Mouse (Mus musculus) forebrain, embryonic 16.5 days (tissue): ENCODE data around the gene Tnks1bp1. TPM values are rescaled to one million over a fixed set of nuclear protein-coding genes. Genes with fewer than 3 reads are reported as not detected.
A peak's percentile ranks its signal among the peaks of the same experiment; 100 is the strongest.

ENCODE experiments used
- ATAC-seq: fragments of 200-750 bp; cut with Nextera tagmentation; 2 replicates; pipeline ENCODE4 v1.8.0; 2017; ENCODE audit warnings: mild to moderate bottlenecking, moderate library complexity
- H3K27ac ChIP-seq: fragments of 300-500 bp; sonication (generic); 2 replicates; pipeline ENCODE4 v1.5.1; 2014; ENCODE audit warnings: low read length, control low read depth
- H3K27me3 ChIP-seq: fragments of 300-500 bp; sonication (generic); replicated peaks from 2 replicates; pipeline ENCODE4 v1.6.1; 2014; ENCODE audit warnings: low read length; ENCODE audit not compliant: control insufficient read depth, insufficient read depth
- H3K36me3 ChIP-seq: fragments of 300-500 bp; sonication (generic); 2 replicates; pipeline ENCODE4 v1.6.1; 2014; ENCODE audit not compliant: control insufficient read depth, insufficient read depth
- H3K4me1 ChIP-seq: fragments of 300-500 bp; sonication (generic); replicated peaks from 2 replicates; pipeline ENCODE4 v1.6.1; 2014; ENCODE audit warnings: low read length; ENCODE audit not compliant: control insufficient read depth, insufficient read depth
- H3K4me2 ChIP-seq: fragments of 300-500 bp; sonication (generic); 2 replicates; pipeline ENCODE4 v1.6.1; 2014; ENCODE audit warnings: mild to moderate bottlenecking, low read length, control low read depth
- H3K4me3 ChIP-seq: fragments of 300-500 bp; sonication (generic); replicated peaks from 2 replicates; pipeline ENCODE4 v1.5.1; 2014; ENCODE audit warnings: mild to moderate bottlenecking, low read length, control low read depth
- H3K9ac ChIP-seq: fragments of 300-500 bp; sonication (generic); replicated peaks from 2 replicates; pipeline ENCODE4 v1.6.1; 2014; ENCODE audit warnings: low read depth, low read length, control low read depth
- H3K9me3 ChIP-seq: fragments of 300-500 bp; sonication (generic); 2 replicates; pipeline ENCODE4 v1.6.1; 2016; ENCODE audit warnings: low read length; ENCODE audit not compliant: control insufficient read depth
- WGBS: fragments of 180-500 bp; shearing (Covaris S2); extraction: QIAGEN DNeasy Blood & Tissue Kit; methylation state at CpG from one replicate; pipeline ENCODE4 v1.1.7; 2014; 5-methylcytosine and 5-hydroxymethylcytosine counted together
- polyA plus RNA-seq: library from polyadenylated mRNA; unstranded; fragments of >200 nt; fragmentation: Nextera tagmentation; extraction: Ambion mirVana; gene quantifications from 2 replicates; pipeline ENCODE4 v1.2.1, GENCODE M21; 2015

Gene Tnks1bp1
- polyA plus RNA-seq, 1 experiment from 2014 or later, result 26.2 TPM

GRCm38 (mm10) chr2:85012679-85013078 lies 35.1 kb upstream of the Tnks1bp1 start:
- ATAC-seq, result peak; percentile 57
- WGBS, result 79% methylated on average over 14 of the region's 14 CpGs
- Histone ChIP-seq H3K27me3 (no peaks in the 10 kb centered on the region), H3K4me1 (peaks cover 3% of the 10 kb centered on the region; the same call in 1 of the 2 replicates), H3K9ac (no peak overlapping the region), H3K4me2 (no peak overlapping the region), H3K4me3 (no peak overlapping the region), H3K27ac (no peak overlapping the region), H3K36me3 (no peaks in the 10 kb centered on the region), H3K9me3 (no peaks in the 10 kb centered on the region)

DNA sequence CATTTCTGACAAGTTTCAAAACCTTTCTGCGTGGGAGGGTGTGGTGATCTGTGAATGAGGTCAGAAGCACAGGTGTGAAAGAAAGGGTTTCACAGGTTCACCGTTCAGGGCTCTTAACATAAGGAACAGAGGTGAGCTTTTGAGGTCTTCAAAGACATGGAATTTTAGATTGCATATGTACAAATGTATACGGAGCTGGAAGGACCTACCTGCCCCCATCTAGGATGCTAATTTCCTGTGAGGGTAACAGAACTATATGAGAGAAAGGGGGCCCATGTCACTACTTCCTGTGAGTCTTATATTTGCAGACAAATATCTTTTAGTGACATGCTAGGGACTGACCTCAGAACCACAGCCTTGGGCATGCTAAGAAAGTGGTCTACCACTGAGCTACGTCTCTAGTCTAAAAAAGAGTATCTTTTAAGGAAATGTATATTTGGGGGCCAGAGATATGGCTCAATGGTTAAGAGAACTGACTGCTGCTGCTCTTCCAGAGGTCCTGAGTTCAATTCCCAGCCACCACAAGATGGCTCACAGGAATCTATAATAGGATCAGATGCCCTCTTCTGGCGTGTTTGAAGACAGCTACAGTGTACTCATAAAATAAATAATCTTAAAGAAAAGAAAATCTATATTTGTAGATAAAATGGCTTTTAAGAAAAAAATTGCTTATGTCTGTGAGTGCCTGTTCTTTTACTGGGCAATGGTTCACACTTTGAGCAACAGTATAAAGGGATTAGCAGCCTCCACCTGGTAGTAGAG lies 33.8 kb upstream of the Tnks1bp1 start:
- no peak overlapping the region for H3K4me3 ChIP-seq
- no peak for ATAC-seq
- peaks cover 3% of the 10 kb centered on the region; the same call in 1 of the 2 replicates for H3K4me1 ChIP-seq
- H3K27ac ChIP-seq, result no peak overlapping the region
- no peak overlapping the region for H3K4me2 ChIP-seq
- WGBS, result 84% methylated on average over 5 of the region's 5 CpGs
- no peaks in the 10 kb centered on the region for H3K27me3 ChIP-seq
- H3K9ac ChIP-seq, result no peak overlapping the region
- no peaks in the 10 kb centered on the region for H3K36me3 ChIP-seq
- H3K9me3 ChIP-seq, result no peaks in the 10 kb centered on the region

DNA sequence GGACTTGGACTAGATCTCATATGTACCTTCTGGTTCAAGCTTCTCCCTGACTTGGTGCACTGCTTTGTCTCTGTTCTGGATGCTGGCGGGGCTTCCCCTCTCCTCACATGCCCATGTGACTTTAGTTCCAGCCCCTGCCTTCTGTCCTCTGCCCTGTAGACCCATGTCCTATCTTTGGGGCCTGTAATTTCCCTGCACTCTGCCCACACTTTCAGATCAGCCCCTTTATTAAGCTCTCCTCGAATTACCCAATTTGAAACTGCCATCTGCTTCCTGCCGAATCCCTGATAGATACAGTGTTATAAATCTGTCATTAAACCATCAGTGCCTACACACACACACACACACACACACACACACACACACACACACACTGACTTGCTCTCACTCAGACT lies 33.2 kb upstream of the Tnks1bp1 start:
- no peak overlapping the region for H3K4me2 ChIP-seq
- no peak overlapping the region for H3K9ac ChIP-seq
- H3K27ac ChIP-seq, result no peak overlapping the region
- no peaks in the 10 kb centered on the region for H3K27me3 ChIP-seq
- no peaks in the 10 kb centered on the region for H3K36me3 ChIP-seq
- 46% methylated on average over 3 of the region's 3 CpGs for WGBS
- no peaks in the 10 kb centered on the region for H3K9me3 ChIP-seq
- no peak overlapping the region for H3K4me3 ChIP-seq
- H3K4me1 ChIP-seq, result peaks cover 3% of the 10 kb centered on the region; the same call in 1 of the 2 replicates
- ATAC-seq, result peak; percentile 21; the same call in 1 of the 2 replicates

- H3K9me3 ChIP-seq, result no peaks in the 10 kb centered on the region
- H3K4me2 ChIP-seq, result no peak overlapping the region
- WGBS, result 25% methylated on average over 4 of the region's 4 CpGs
- no peak overlapping the region for H3K9ac ChIP-seq
- no peaks in the 10 kb centered on the region for H3K4me1 ChIP-seq
- no peak for ATAC-seq
- H3K4me3 ChIP-seq, result no peak overlapping the region
- H3K36me3 ChIP-seq, result no peaks in the 10 kb centered on the region
- H3K27ac ChIP-seq, result no peak overlapping the region
- H3K27me3 ChIP-seq, result no peaks in the 10 kb centered on the region
Measured at GRCm38 (mm10) chr2:85022043-85022442, 25.8 kb upstream of the Tnks1bp1 start.

DNA sequence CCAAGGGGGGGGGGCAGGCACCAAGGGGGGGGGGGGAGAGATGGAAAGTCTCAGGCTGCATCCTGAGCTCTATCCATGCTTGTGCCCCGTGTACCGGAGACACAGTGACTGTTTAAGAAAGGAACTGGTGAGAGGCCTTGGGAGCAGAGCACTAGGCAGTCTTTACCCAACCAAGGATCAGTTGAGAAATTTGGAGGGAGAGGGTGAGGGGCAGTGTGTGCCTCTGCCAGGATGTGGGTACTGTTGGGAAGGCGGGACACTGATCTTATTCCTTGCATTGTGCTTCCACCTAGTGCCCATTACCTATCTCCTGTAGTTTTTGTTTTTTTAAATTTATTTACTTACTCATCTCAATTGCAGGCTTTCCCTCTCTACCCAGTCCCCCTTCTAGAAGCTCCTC lies 21.6 kb upstream of the Tnks1bp1 start:
- Histone ChIP-seq H3K27me3 (no peaks in the 10 kb centered on the region), H3K4me3 (no peak overlapping the region), H3K27ac (no peak overlapping the region), H3K36me3 (no peaks in the 10 kb centered on the region), H3K9ac (no peak overlapping the region), H3K4me1 (no peaks in the 10 kb centered on the region), H3K4me2 (no peak overlapping the region), H3K9me3 (no peaks in the 10 kb centered on the region)
- 74% methylated on average over 3 of the region's 3 CpGs for WGBS
- ATAC-seq, result no peak

DNA sequence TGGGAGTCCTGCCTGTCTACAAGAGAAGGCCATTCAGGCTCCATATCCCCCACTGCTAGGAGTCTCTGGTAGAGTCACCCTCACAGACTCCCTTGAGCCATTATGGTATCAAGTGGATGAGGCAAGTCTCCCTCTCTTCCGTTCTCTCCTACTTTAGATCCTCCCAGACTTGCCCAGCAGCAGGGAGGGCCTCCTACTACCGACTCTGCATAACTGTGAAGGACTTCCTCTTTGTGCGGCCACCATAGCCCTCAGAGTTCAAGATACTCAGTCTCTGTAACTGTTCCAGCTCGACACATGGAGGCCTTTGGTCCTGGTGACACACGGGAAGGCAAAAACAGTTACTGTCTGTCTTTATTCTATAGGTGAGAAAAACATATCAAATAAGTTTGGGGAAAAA lies 20.5 kb upstream of the Tnks1bp1 start:
- Histone ChIP-seq H3K4me1 (no peaks in the 10 kb centered on the region), H3K4me2 (no peak overlapping the region), H3K27ac (no peak overlapping the region), H3K27me3 (no peaks in the 10 kb centered on the region), H3K36me3 (no peaks in the 10 kb centered on the region), H3K9me3 (no peaks in the 10 kb centered on the region), H3K9ac (no peak overlapping the region), H3K4me3 (no peak overlapping the region)
- WGBS, result 78% methylated on average over 5 of the region's 5 CpGs
- ATAC-seq, result no peak

DNA sequence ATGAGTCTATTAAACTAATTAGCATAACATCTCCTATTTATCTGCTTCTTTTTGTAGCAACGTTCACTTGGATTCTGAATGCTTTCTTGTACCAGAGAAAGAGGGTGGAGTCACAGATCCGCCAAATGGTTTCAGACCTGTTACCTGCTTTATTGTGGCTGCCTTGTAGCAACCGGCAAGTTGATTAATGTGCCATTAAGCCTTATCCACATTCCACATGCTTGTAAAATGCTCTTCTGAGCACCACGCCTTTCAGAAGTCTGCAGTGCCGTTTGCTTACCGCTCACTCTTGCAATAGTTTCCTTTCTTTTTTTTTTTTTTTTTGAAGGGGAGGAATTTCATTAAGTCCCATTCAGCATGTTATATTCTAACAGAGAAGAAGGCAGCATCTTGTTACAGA lies 17.9 kb upstream of the Tnks1bp1 start:
- H3K36me3 ChIP-seq, result no peaks in the 10 kb centered on the region
- no peak overlapping the region for H3K4me2 ChIP-seq
- ATAC-seq, result no peak
- no peak overlapping the region for H3K27ac ChIP-seq
- H3K9me3 ChIP-seq, result no peaks in the 10 kb centered on the region
- no peak overlapping the region for H3K4me3 ChIP-seq
- no peak overlapping the region for H3K9ac ChIP-seq
- WGBS, result 55% methylated on average over 6 of the region's 6 CpGs
- H3K27me3 ChIP-seq, result no peaks in the 10 kb centered on the region
- H3K4me1 ChIP-seq, result no peaks in the 10 kb centered on the region

DNA sequence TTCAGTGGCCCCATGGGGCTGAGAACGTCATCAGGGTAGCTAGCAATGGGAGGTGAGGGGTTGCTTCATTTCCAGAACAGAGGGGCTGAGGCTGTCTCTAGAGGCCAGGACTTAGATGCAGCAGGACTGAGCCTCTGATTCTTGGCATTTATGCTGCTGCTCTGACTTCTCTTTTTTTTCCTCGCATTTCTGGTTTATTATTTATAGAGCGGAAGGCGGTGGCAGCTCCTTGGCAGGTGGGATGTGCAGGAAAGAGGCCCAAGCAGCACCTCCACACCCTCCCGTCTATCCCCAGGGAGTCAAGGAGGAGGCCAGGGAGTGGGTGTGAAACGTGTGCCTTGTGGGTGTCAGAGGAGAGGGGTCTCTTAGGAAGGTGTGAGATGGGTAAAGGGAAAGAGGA lies 16.8 kb upstream of the Tnks1bp1 start:
- H3K36me3 ChIP-seq, result no peaks in the 10 kb centered on the region
- no peak overlapping the region for H3K4me2 ChIP-seq
- H3K4me1 ChIP-seq, result no peaks in the 10 kb centered on the region
- 66% methylated on average over 6 of the region's 6 CpGs for WGBS
- no peaks in the 10 kb centered on the region for H3K27me3 ChIP-seq
- no peak overlapping the region for H3K4me3 ChIP-seq
- H3K27ac ChIP-seq, result no peak overlapping the region
- no peak for ATAC-seq
- H3K9ac ChIP-seq, result no peak overlapping the region
- H3K9me3 ChIP-seq, result no peaks in the 10 kb centered on the region

- no peak overlapping the region for H3K4me3 ChIP-seq
- no peak overlapping the region for H3K27ac ChIP-seq
- no peak for ATAC-seq
- no peaks in the 10 kb centered on the region for H3K36me3 ChIP-seq
- H3K4me1 ChIP-seq, result peaks cover 11% of the 10 kb centered on the region
- no peaks in the 10 kb centered on the region for H3K27me3 ChIP-seq
- H3K9ac ChIP-seq, result no peak overlapping the region
- WGBS, result 86% methylated on average over 2 of the region's 2 CpGs
- H3K4me2 ChIP-seq, result no peak overlapping the region
- H3K9me3 ChIP-seq, result no peaks in the 10 kb centered on the region
Measured at GRCm38 (mm10) chr2:85033121-85033520, 14.7 kb upstream of the Tnks1bp1 start.

GRCm38 (mm10) chr2:85034169-85034568 lies 13.7 kb upstream of the Tnks1bp1 start:
- 86% methylated on average over 7 of the region's 7 CpGs for WGBS
- peaks cover 15% of the 10 kb centered on the region for H3K4me1 ChIP-seq
- ATAC-seq, result no peak

More at GRCm38 (mm10) chr2:85034169-85034568, 13.7 kb upstream of the Tnks1bp1 start:
- Histone ChIP-seq H3K9ac (no peak overlapping the region), H3K4me3 (no peak overlapping the region), H3K9me3 (no peaks in the 10 kb centered on the region), H3K36me3 (no peaks in the 10 kb centered on the region), H3K27ac (no peak overlapping the region), H3K27me3 (no peaks in the 10 kb centered on the region), H3K4me2 (no peak overlapping the region)
